Mouse (Mus musculus): ENCODE measurements at regions not wholly inside any gene's neighbourhood (a gene's known extent, or its start where the extent isn't known, plus 50 kb on each side); places are given as distances from the start of the nearest gene placed in this dataset.

GRCm38 (mm10) chr2:162794285-162794684, 133.3 kb upstream of the Ptprt start:
- no peak overlapping the region for H3K27ac ChIP-seq (ENCODE audit: control insufficient read depth, low read depth, low read length)
- no peak overlapping the region for H3K4me3 ChIP-seq (ENCODE audit: control insufficient read depth in 1 of 2, insufficient read depth in 1 of 2, low read depth in 2 of 2, low read length in 2 of 2)
- no peaks in the 10 kb centered on the region for H3K36me3 ChIP-seq (ENCODE audit: control insufficient read depth in 1 of 2, insufficient read depth in 2 of 2, low read length in 2 of 2)
- no peaks in the 10 kb centered on the region for H3K27me3 ChIP-seq (ENCODE audit: control insufficient read depth in 1 of 2, insufficient read depth in 2 of 2, low read length in 2 of 2)
- no peak for DNase-seq (ENCODE audit: low read depth, low spot score)
- H3K9ac ChIP-seq (ENCODE audit: control insufficient read depth, low read depth, low read length, poor library complexity, severe bottlenecking): no peak overlapping the region
- no peaks in the 10 kb centered on the region for H3K79me2 ChIP-seq (ENCODE audit: control insufficient read depth, insufficient read depth, low read length, poor library complexity)
- no peaks in the 10 kb centered on the region for H3K4me1 ChIP-seq (ENCODE audit: control insufficient read depth in 1 of 2, insufficient read depth in 2 of 2, low read length in 2 of 2)
- no peak for TF ChIP-seq USF2 (IDR thresholded peaks at IDR 0.05; ENCODE audit: borderline replicate concordance in 1 of 2, insufficient read depth in 1 of 2, low read depth in 1 of 2, low read length in 2 of 2)
- no peak for TF ChIP-seq EP300 (IDR thresholded peaks at IDR 0.05; ENCODE audit: low read depth in 1 of 2, low read length in 2 of 2)
- TF ChIP-seq MXI1 (IDR thresholded peaks at IDR 0.05; ENCODE audit: low read depth, low read length): no peak
- no peak for TF ChIP-seq POLR2AphosphoS2 (IDR thresholded peaks at IDR 0.05; ENCODE audit: low read length)
- TF ChIP-seq ETS1 (IDR thresholded peaks at IDR 0.05; ENCODE audit: low read depth, low read length): no peak
- no peak for TF ChIP-seq MYC (IDR thresholded peaks at IDR 0.05; ENCODE audit: low read depth, low read length)
- TF ChIP-seq CTCF (IDR thresholded peaks at IDR 0.05 in 2 of 3, conservative IDR thresholded peaks at IDR 0.05 in 1 of 3; ENCODE audit: control insufficient read depth in 1 of 3, insufficient read depth in 1 of 3, low read depth in 2 of 3, low read length in 3 of 3, poor library complexity in 1 of 3, severe bottlenecking in 1 of 3): no peak
- no peak for TF ChIP-seq MYB (IDR thresholded peaks at IDR 0.05; ENCODE audit: low read depth, low read length)
- no peak for TF ChIP-seq TAL1 (IDR thresholded peaks at IDR 0.05; ENCODE audit: low read length)
- no peak for TF ChIP-seq CHD2 (IDR thresholded peaks at IDR 0.05; ENCODE audit: low read length)
- TF ChIP-seq ELF1 (IDR thresholded peaks at IDR 0.05; ENCODE audit: low read depth, low read length): no peak
- no peaks in the 10 kb centered on the region for H3K9me3 ChIP-seq (replicated peaks; ENCODE audit: insufficient read depth, low read length)

- Histone ChIP-seq H3K36me3 (ENCODE audit: control insufficient read depth in 1 of 2, insufficient read depth in 2 of 2, low read length in 2 of 2) (no peaks in the 10 kb centered on the region), H3K9ac (ENCODE audit: control insufficient read depth, low read depth, low read length, poor library complexity, severe bottlenecking) (no peak overlapping the region), H3K27ac (ENCODE audit: control insufficient read depth, low read depth, low read length) (no peak overlapping the region), H3K4me1 (ENCODE audit: control insufficient read depth in 1 of 2, insufficient read depth in 2 of 2, low read length in 2 of 2) (no peaks in the 10 kb centered on the region), H3K9me3 (replicated peaks; ENCODE audit: insufficient read depth, low read length) (no peaks in the 10 kb centered on the region), H3K79me2 (ENCODE audit: control insufficient read depth, insufficient read depth, low read length, poor library complexity) (no peaks in the 10 kb centered on the region), H3K4me3 (ENCODE audit: control insufficient read depth in 1 of 2, insufficient read depth in 1 of 2, low read depth in 2 of 2, low read length in 2 of 2) (no peak overlapping the region), H3K27me3 (ENCODE audit: control insufficient read depth in 1 of 2, insufficient read depth in 2 of 2, low read length in 2 of 2) (no peaks in the 10 kb centered on the region)
- no peak for DNase-seq (ENCODE audit: low read depth, low spot score)
- TF ChIP-seq ZKSCAN1 (IDR thresholded peaks at IDR 0.05; ENCODE audit: low read depth, low read length): no peak
- no peak for TF ChIP-seq TBP (IDR thresholded peaks at IDR 0.05; ENCODE audit: low read depth, low read length)
- no peak for TF ChIP-seq JUND (IDR thresholded peaks at IDR 0.05; ENCODE audit: low read depth, low read length)
- no peak for TF ChIP-seq GATA1 (IDR thresholded peaks at IDR 0.05; ENCODE audit: low read depth, low read length)
- no peak for TF ChIP-seq NELFE (IDR thresholded peaks at IDR 0.05; ENCODE audit: low read depth, low read length)
- TF ChIP-seq SIN3A (IDR thresholded peaks at IDR 0.05; ENCODE audit: low read length): no peak
- no peak for TF ChIP-seq POLR2A (IDR thresholded peaks at IDR 0.05; ENCODE audit: control insufficient read depth in 1 of 2, insufficient read depth in 1 of 2, low read depth in 1 of 2, low read length in 2 of 2, poor library complexity in 1 of 2)
- no peak for TF ChIP-seq ZC3H11A (IDR thresholded peaks at IDR 0.05; ENCODE audit: low read depth, low read length)
These were observed 130.6 kb upstream of the Ptprt start for GRCm38 (mm10) chr2:162791374-162792098.
